Mouse (Mus musculus) midbrain, embryonic 12.5 days (tissue): ENCODE results near the gene Fadd. TPM values are rescaled to one million over a fixed set of nuclear protein-coding genes. Genes with fewer than 3 reads are reported as not detected.

Experiments used
- polyA plus RNA-seq: library from polyadenylated mRNA; unstranded; fragments of >200 nt; fragmentation: Nextera tagmentation; extraction: Ambion mirVana; gene quantifications from 2 replicates; pipeline ENCODE4 v1.2.1, GENCODE M21; 2016

Fadd gene
- polyA plus RNA-seq, 1 experiment from 2014 or later = 7.9 TPM

Other genes with a start within 250 kb of the Fadd start
- 208 TPM in 2 replicates for gene Cttn, start 111.5 kb downstream of the Fadd start, polyA plus RNA-seq
- gene Ppfia1, start 28.7 kb downstream of the Fadd start, polyA plus RNA-seq = 55.0 and 57.3 TPM in 2 replicates
- gene Ano1, start 169.5 kb upstream of the Fadd start, polyA plus RNA-seq = 21.7 and 28.7 TPM in 2 replicates